Mouse (Mus musculus) MEL (cell line): ENCODE measurements around the gene Lrrn4. TPM values are rescaled to one million over a fixed set of nuclear protein-coding genes. Genes with fewer than 3 reads are reported as not detected.

Source experiments
- DNase-seq: peaks from one replicate; pipeline ENCODE4 v3.0.0; 2011; ENCODE audit warnings: low read depth, low spot score
- H3K27ac ChIP-seq: 2 replicates; pipeline ENCODE4 v1.5.1; 2012; ENCODE audit warnings: low read depth, mild to moderate bottlenecking, control low read depth, low read length, moderate library complexity; ENCODE audit not compliant: control insufficient read depth
- H3K27me3 ChIP-seq, 2 experiments: fragments of 150-350 bp in 1 of 2; sonication (generic) in 1 of 2; 2 replicates each; pipeline ENCODE4 v1.6.1; 2012; ENCODE audit warnings: low read length in 2 of 2, mild to moderate bottlenecking in 2 of 2, improper control_type of control experiment in 1 of 2, moderate library complexity in 1 of 2; ENCODE audit not compliant: insufficient read depth in 2 of 2, control insufficient read depth in 1 of 2
- H3K36me3 ChIP-seq, 2 experiments: 2 replicates each; pipeline ENCODE4 v1.6.1; 2012 to 2014; ENCODE audit warnings: low read length in 2 of 2, improper control_type of control experiment in 1 of 2, inconsistent platforms in 1 of 2, mild to moderate bottlenecking in 1 of 2; ENCODE audit not compliant: insufficient read depth in 2 of 2, control insufficient read depth in 1 of 2
- H3K4me1 ChIP-seq, 2 experiments: fragments of 150-350 bp in 1 of 2; sonication (generic) in 1 of 2; 2 replicates each; pipeline ENCODE4 v1.6.1; 2012; ENCODE audit warnings: low read length in 2 of 2, improper control_type of control experiment in 1 of 2, mild to moderate bottlenecking in 1 of 2; ENCODE audit not compliant: insufficient read depth in 2 of 2, control insufficient read depth in 1 of 2
- H3K4me3 ChIP-seq, 2 experiments: fragments of 150-350 bp in 1 of 2; sonication (generic) in 1 of 2; 2 replicates each; pipeline ENCODE4 v1.5.1; 2012; ENCODE audit warnings: low read depth in 2 of 2, low read length in 2 of 2, mild to moderate bottlenecking in 2 of 2, moderate library complexity in 2 of 2, control low read depth in 1 of 2, improper control_type of control experiment in 1 of 2; ENCODE audit not compliant: control insufficient read depth in 1 of 2, insufficient read depth in 1 of 2
- H3K79me2 ChIP-seq: 2 replicates; pipeline ENCODE4 v1.6.1; 2012; ENCODE audit warnings: mild to moderate bottlenecking, low read length, moderate library complexity; ENCODE audit not compliant: control insufficient read depth, poor library complexity, insufficient read depth
- H3K9ac ChIP-seq: 2 replicates; pipeline ENCODE4 v1.6.1; 2012; ENCODE audit warnings: low read depth, mild to moderate bottlenecking, control low read depth, low read length, moderate library complexity; ENCODE audit not compliant: control insufficient read depth, poor library complexity, severe bottlenecking
- H3K9me3 ChIP-seq: fragments of 150-350 bp; sonication (generic); replicated peaks from 2 replicates; pipeline ENCODE4 v1.6.1; 2012; ENCODE audit warnings: mild to moderate bottlenecking, low read length, improper control_type of control experiment, moderate library complexity; ENCODE audit not compliant: insufficient read depth
- BHLHE40 ChIP-seq: IDR thresholded peaks from 2 replicates; pipeline ENCODE4 v1.6.1; 2012; ENCODE audit warnings: low read depth, mild to moderate bottlenecking, inconsistent platforms, low read length, improper control_type of control experiment, borderline replicate concordance
- CTCF ChIP-seq, 3 experiments: IDR thresholded peaks in 2 of 3; conservative IDR thresholded peaks in 1 of 3; 2 replicates each; pipeline ENCODE4 v1.5.1; 2011 to 2012; ENCODE audit warnings: low read length in 3 of 3, low read depth in 2 of 3, mild to moderate bottlenecking in 2 of 3, improper control_type of control experiment in 1 of 3, inconsistent platforms in 1 of 3, mixed read lengths in 1 of 3, moderate library complexity in 1 of 3; ENCODE audit not compliant: control insufficient read depth in 1 of 3, insufficient read depth in 1 of 3, poor library complexity in 1 of 3, severe bottlenecking in 1 of 3
- EP300 ChIP-seq, 2 experiments: IDR thresholded peaks; 2 replicates each; pipeline ENCODE4 v1.6.1; 2011; ENCODE audit warnings: improper control_type of control experiment in 2 of 2, low read length in 2 of 2, low read depth in 1 of 2, mild to moderate bottlenecking in 1 of 2
- ETS1 ChIP-seq: IDR thresholded peaks from 2 replicates; pipeline ENCODE4 v1.6.1; 2012; ENCODE audit warnings: low read depth, mild to moderate bottlenecking, inconsistent platforms, low read length, improper control_type of control experiment, moderate library complexity
- GABPA ChIP-seq: IDR thresholded peaks from 2 replicates; pipeline ENCODE4 v1.6.1; 2012; ENCODE audit warnings: low read depth, mild to moderate bottlenecking, inconsistent platforms, low read length, improper control_type of control experiment, moderate library complexity
- HCFC1 ChIP-seq: IDR thresholded peaks from 2 replicates; pipeline ENCODE4 v1.6.1; 2012; ENCODE audit warnings: low read depth, mild to moderate bottlenecking, inconsistent platforms, low read length, improper control_type of control experiment, moderate library complexity
- KAT2A ChIP-seq: conservative IDR thresholded peaks from 2 replicates; pipeline ENCODE4 v1.6.1; 2012; ENCODE audit warnings: low read depth, low read length, improper control_type of control experiment, inconsistent platforms
- MAFK ChIP-seq: IDR thresholded peaks from 2 replicates; pipeline ENCODE4 v1.6.1; 2011; ENCODE audit warnings: low read depth, mild to moderate bottlenecking, low read length, improper control_type of control experiment, borderline replicate concordance
- MAX ChIP-seq: IDR thresholded peaks from 2 replicates; pipeline ENCODE4 v1.6.1; 2011; ENCODE audit warnings: low read length, improper control_type of control experiment
- MYB ChIP-seq: IDR thresholded peaks from 2 replicates; pipeline ENCODE4 v1.6.1; 2011; ENCODE audit warnings: mild to moderate bottlenecking, low read depth, low read length, improper control_type of control experiment
- POLR2A ChIP-seq, 2 experiments: IDR thresholded peaks; 2 replicates each; pipeline ENCODE4 v1.6.1; 2011 to 2012; ENCODE audit warnings: low read length in 2 of 2, mild to moderate bottlenecking in 2 of 2, control low read depth in 1 of 2, improper control_type of control experiment in 1 of 2, low read depth in 1 of 2, moderate library complexity in 1 of 2; ENCODE audit not compliant: control insufficient read depth in 1 of 2, insufficient read depth in 1 of 2, poor library complexity in 1 of 2
- POLR2AphosphoS2 ChIP-seq: IDR thresholded peaks from 2 replicates; pipeline ENCODE4 v1.6.1; 2011; ENCODE audit warnings: low read length, improper control_type of control experiment
- POLR2AphosphoS5 ChIP-seq: IDR thresholded peaks from 2 replicates; pipeline ENCODE4 v1.6.1; 2012; ENCODE audit warnings: low read depth, borderline replicate concordance, mild to moderate bottlenecking, inconsistent platforms, low read length, moderate library complexity, mixed read lengths
- RCOR1 ChIP-seq: IDR thresholded peaks from 2 replicates; pipeline ENCODE4 v1.6.1; 2012; ENCODE audit warnings: low read depth, mild to moderate bottlenecking, inconsistent platforms, low read length, improper control_type of control experiment
- SIN3A ChIP-seq: IDR thresholded peaks from 2 replicates; pipeline ENCODE4 v1.6.1; 2012; ENCODE audit warnings: low read length, improper control_type of control experiment, inconsistent platforms
- TBP ChIP-seq: IDR thresholded peaks from 2 replicates; pipeline ENCODE4 v1.8.0; 2011; ENCODE audit warnings: low read depth, low read length, improper control_type of control experiment
- USF2 ChIP-seq, 2 experiments: IDR thresholded peaks; 2 replicates each; pipeline ENCODE4 v1.6.1; 2011 to 2012; ENCODE audit warnings: improper control_type of control experiment in 2 of 2, low read length in 2 of 2, borderline replicate concordance in 1 of 2, inconsistent platforms in 1 of 2, low read depth in 1 of 2, mild to moderate bottlenecking in 1 of 2; ENCODE audit not compliant: insufficient read depth in 1 of 2
- ZC3H11A ChIP-seq: IDR thresholded peaks from 2 replicates; pipeline ENCODE4 v1.6.1; 2012; ENCODE audit warnings: low read depth, mild to moderate bottlenecking, inconsistent platforms, low read length, improper control_type of control experiment
- ZNF384 ChIP-seq: IDR thresholded peaks from 2 replicates; pipeline ENCODE4 v1.6.1; 2012; ENCODE audit warnings: low read depth, mild to moderate bottlenecking, inconsistent platforms, low read length, improper control_type of control experiment
- polyA plus RNA-seq, 2 experiments: library from polyadenylated mRNA; stranded (reverse) in 1 of 2; unstranded in 1 of 2; fragments of >175 nt in 1 of 2; fragments of >200 nt in 1 of 2; gene quantifications; 2 replicates each; pipeline versions ENCODE4 v1.2.1 to v1.2.4; 2012; ENCODE audit warnings: low replicate concordance in 2 of 2, low read depth in 1 of 2; ENCODE audit not compliant: insufficient read length in 2 of 2, insufficient read depth in 1 of 2, missing spikeins in 1 of 2
- total RNA-seq: library from RNA; depleted of rRNA; stranded (reverse); fragments of 300-350 nt; gene quantifications from 2 replicates; pipeline ENCODE4 v1.2.3, GENCODE M21; 2012; rRNA removed

Lrrn4 gene
- total RNA-seq (not detected in 2 replicates), polyA plus RNA-seq (not detected)

DNA sequence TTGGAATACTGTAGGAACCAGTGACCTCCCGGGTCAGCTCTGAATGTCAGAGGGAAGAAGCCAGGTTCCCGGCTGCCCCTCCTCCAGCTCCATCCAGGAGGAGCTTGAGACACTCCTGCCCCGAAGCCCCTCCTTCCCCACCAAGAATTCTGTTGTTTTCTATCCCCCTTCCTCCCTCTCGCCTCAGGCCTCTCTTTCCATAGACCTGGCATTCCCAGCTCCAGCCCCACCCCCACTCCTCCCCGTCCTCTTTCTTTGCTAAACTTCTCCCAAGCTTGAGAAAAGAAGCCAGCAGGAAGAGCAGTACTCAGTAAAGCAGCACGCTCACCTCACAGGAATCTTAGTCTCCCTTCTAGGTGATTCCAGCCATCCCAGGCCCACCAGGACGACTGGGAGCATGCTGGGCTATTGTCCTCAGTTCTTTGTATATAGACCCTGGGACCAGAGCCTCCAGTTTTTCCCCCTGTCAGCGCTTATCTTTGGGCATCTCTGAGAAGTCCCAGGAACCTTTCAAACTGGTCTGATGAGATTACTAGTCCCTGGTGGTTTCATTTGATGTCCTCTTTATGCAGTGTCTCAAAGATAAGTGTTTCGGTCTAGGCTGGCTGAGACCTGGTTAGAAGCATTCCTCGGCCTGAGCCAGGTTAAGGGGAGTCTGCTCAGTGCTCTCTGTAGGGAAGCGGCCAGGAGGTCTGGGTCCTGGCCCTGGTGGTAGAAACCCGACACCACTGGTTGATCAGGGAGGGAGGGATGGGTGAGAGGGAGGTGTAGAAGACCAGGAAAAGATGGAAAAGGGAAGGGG is at the start of gene Lrrn4:
Gene Lrrn4, minus strand, starts transcription at position 48 of the 802 bp plus-strand sequence.
- no peak for DNase-seq
- no peak within 1 kb of the TSS for H3K9ac ChIP-seq
- H3K36me3 ChIP-seq: no peaks in the 10 kb centered on the region
- no peak within 1 kb of the TSS for H3K27ac ChIP-seq
- H3K79me2 ChIP-seq: no peaks in the 10 kb centered on the region
- H3K4me1 ChIP-seq: no peaks in the 10 kb centered on the region
- H3K27me3 ChIP-seq: no peaks in the 10 kb centered on the region
- H3K9me3 ChIP-seq: no peaks in the 10 kb centered on the region
- no peak within 1 kb of the TSS for H3K4me3 ChIP-seq
- TF ChIP-seq RCOR1: no peak
- no peak for TF ChIP-seq MYB
- TF ChIP-seq TBP: no peak
- TF ChIP-seq MAX: no peak
- TF ChIP-seq ZNF384: no peak
- no peak for TF ChIP-seq KAT2A
- no peak for TF ChIP-seq POLR2AphosphoS5
- no peak for TF ChIP-seq ETS1
- TF ChIP-seq GABPA: no peak
- TF ChIP-seq POLR2A (IDR thresholded peaks at IDR 0.05; ENCODE audit: control insufficient read depth in 1 of 2, insufficient read depth in 1 of 2, low read depth in 1 of 2, low read length in 2 of 2, poor library complexity in 1 of 2): no peak
- no peak for TF ChIP-seq EP300 (IDR thresholded peaks at IDR 0.05; ENCODE audit: low read depth in 1 of 2, low read length in 2 of 2)
- no peak for TF ChIP-seq MAFK
- TF ChIP-seq USF2 (IDR thresholded peaks at IDR 0.05; ENCODE audit: borderline replicate concordance in 1 of 2, insufficient read depth in 1 of 2, low read depth in 1 of 2, low read length in 2 of 2): no peak
- no peak for TF ChIP-seq HCFC1
- TF ChIP-seq ZC3H11A: no peak
- no peak for TF ChIP-seq BHLHE40
- no peak for TF ChIP-seq SIN3A
- TF ChIP-seq, all 39 proteins: peak for 0

- no peaks in the 10 kb centered on the region for H3K4me1 ChIP-seq
- no peak for TF ChIP-seq TBP
- TF ChIP-seq POLR2AphosphoS2: no peak
- TF ChIP-seq ETS1: no peak
- no peak for TF ChIP-seq CTCF (IDR thresholded peaks at IDR 0.05 in 2 of 3, conservative IDR thresholded peaks at IDR 0.05 in 1 of 3; ENCODE audit: control insufficient read depth in 1 of 3, insufficient read depth in 1 of 3, low read depth in 2 of 3, low read length in 3 of 3, poor library complexity in 1 of 3, severe bottlenecking in 1 of 3)
- TF ChIP-seq, all 39 proteins: peak for 0
- DNase-seq: no peak
Measured at GRCm38 (mm10) chr2:132928999-132929398, 48.3 kb upstream of the Lrrn4 start.

More at GRCm38 (mm10) chr2:132928999-132929398, 48.3 kb upstream of the Lrrn4 start:
- no peak overlapping the region for H3K9ac ChIP-seq
- H3K27ac ChIP-seq: no peak overlapping the region
- H3K27me3 ChIP-seq: no peaks in the 10 kb centered on the region
- H3K79me2 ChIP-seq: no peaks in the 10 kb centered on the region
- no peaks in the 10 kb centered on the region for H3K9me3 ChIP-seq
- no peaks in the 10 kb centered on the region for H3K36me3 ChIP-seq
- no peak overlapping the region for H3K4me3 ChIP-seq
